ENCODE assay signal across 8 mouse cellular contexts in genomic region chrX:85048141-85049110, GRCm38 (mm10).
DNase-seq lines count a peak whose midpoint lies in the region; ATAC-seq and TF ChIP-seq lines count a peak whose summit lies in the region.

No protein-coding gene starts in this region.

- no peaks in the 10 kb centered on the region for H3K4me1 ChIP-seq in CH12.LX (ENCODE audit: control insufficient read depth in 1 of 2, insufficient read depth in 2 of 2)
- H3K4me1 ChIP-seq in forebrain, embryonic 14.5 days (ENCODE audit: control insufficient read depth, insufficient read depth, low read length), result no peaks in the 10 kb centered on the region
- no peaks in the 10 kb centered on the region for H3K4me1 ChIP-seq in lung, adult 2 months (ENCODE audit: control insufficient read depth, insufficient read depth, low read length)
- no peaks in the 10 kb centered on the region for H3K4me1 ChIP-seq in olfactory bulb, adult 2 months (ENCODE audit: control insufficient read depth, insufficient read depth, low read length)

- no peak for TF ChIP-seq CTCF in CH12.LX (conservative IDR thresholded peaks at IDR 0.05 in 1 of 2, IDR thresholded peaks at IDR 0.05 in 1 of 2; ENCODE audit: low read depth in 2 of 2, low read length in 2 of 2)
- no peak for TF ChIP-seq CTCF in lung, adult 2 months (IDR thresholded peaks at IDR 0.05; ENCODE audit: insufficient read depth, low read length)
- no peak for TF ChIP-seq CTCF in olfactory bulb, adult 2 months (IDR thresholded peaks at IDR 0.05; ENCODE audit: insufficient read depth, low read depth, low read length)

- peak overlapping the region; percentile 62 for H3K4me2 ChIP-seq in CH12.LX (ENCODE audit: insufficient read depth, low read depth, poor library complexity, severe bottlenecking)
- H3K4me2 ChIP-seq in forebrain, embryonic 14.5 days (ENCODE audit: low read length), result peak overlapping the region; percentile 60

- intact Hi-C loops in heart, postnatal 14 days (cut with DNase I), result no loop called here

- no peak for TF ChIP-seq RAD21 in CH12.LX (IDR thresholded peaks at IDR 0.05; ENCODE audit: low read depth, low read length)

- ATAC-seq in forebrain, embryonic 14.5 days, result peak; percentile 95

- 35% methylated on average over 44 of the region's 47 CpGs for WGBS in forebrain, embryonic 14.5 days
- 30% methylated on average over 47 of the region's 47 CpGs for WGBS in lung, adult 2 months
- WGBS in olfactory bulb, adult 2 months, result 12% methylated on average over 47 of the region's 47 CpGs

- peak overlapping the region; percentile 23 to 61 (median 56) for H3K4me3 ChIP-seq in CH12.LX (replicated peaks in 1 of 3; ENCODE audit: low read depth in 2 of 3, low read length in 2 of 3, poor library complexity in 1 of 3)
- peak overlapping the region; percentile 47 for H3K4me3 ChIP-seq in forebrain, embryonic 14.5 days (ENCODE audit: low read depth, low read length)
- H3K4me3 ChIP-seq in lung, adult 2 months (replicated peaks; ENCODE audit: extremely low read depth, low read depth, low read length), result peak overlapping the region; percentile 74
- peak overlapping the region; percentile 81 for H3K4me3 ChIP-seq in olfactory bulb, adult 2 months (ENCODE audit: insufficient read depth, low read depth, low read length)

- in situ Hi-C loops in CH12.LX (cut with MboI; ENCODE audit: low pct_ligation_motif_present, low pct_unique_long_range_greater_than_20kb, low sequenced_read_pairs), result no loop called here

- peak overlapping the region; percentile 36; the same call in 1 of the 2 replicates for H3K9ac ChIP-seq in CH12.LX (ENCODE audit: insufficient read depth, low read depth)
- peak overlapping the region; percentile 66 for H3K9ac ChIP-seq in forebrain, embryonic 14.5 days (ENCODE audit: low read length)

- TF ChIP-seq POLR2A in CH12.LX (IDR thresholded peaks at IDR 0.05; ENCODE audit: low read depth, low read length), result no peak
- TF ChIP-seq POLR2A in lung, adult 2 months (IDR thresholded peaks at IDR 0.05; ENCODE audit: borderline replicate concordance, extremely low read depth, low read depth, low read length), result peak; percentile 30; the same call in 1 of the 2 replicates
- no peak for TF ChIP-seq POLR2A in olfactory bulb, adult 2 months (IDR thresholded peaks at IDR 0.05; ENCODE audit: insufficient read depth, low read depth, low read length)

- H3K36me3 ChIP-seq in CH12.LX (replicated peaks in 1 of 2; ENCODE audit: control insufficient read depth in 1 of 2, insufficient read depth in 1 of 2, low read length in 1 of 2), result no peaks in the 10 kb centered on the region
- H3K36me3 ChIP-seq in forebrain, embryonic 14.5 days (ENCODE audit: control insufficient read depth, insufficient read depth, low read length), result no peaks in the 10 kb centered on the region

- no peak overlapping the region for H3K27ac ChIP-seq in CH12.LX (ENCODE audit: insufficient read depth, low read depth)
- H3K27ac ChIP-seq in forebrain, embryonic 14.5 days (ENCODE audit: low read depth, low read length), result no peak overlapping the region
- H3K27ac ChIP-seq in olfactory bulb, adult 2 months (ENCODE audit: insufficient read depth, low read depth, low read length), result peak overlapping the region; percentile 70

- dilution Hi-C loops in CH12.LX (cut with MboI; ENCODE audit: extremely low pct_ligation_motif_present, extremely low pct_unique_long_range_greater_than_20kb, low sequenced_read_pairs), result no loop called here

- no peaks in the 10 kb centered on the region for H3K27me3 ChIP-seq in CH12.LX (replicated peaks)
- no peaks in the 10 kb centered on the region for H3K27me3 ChIP-seq in forebrain, embryonic 14.5 days (replicated peaks; ENCODE audit: control insufficient read depth, insufficient read depth, low read length)

- H3K79me2 ChIP-seq in CH12.LX (replicated peaks; ENCODE audit: control insufficient read depth, extremely low read depth, insufficient read depth, poor library complexity, severe bottlenecking), result no peaks in the 10 kb centered on the region

- peak; percentile 37 for DNase-seq in CH12.LX (ENCODE audit: extremely low read depth)
- peak; percentile 31 for DNase-seq in cerebellum, adult 11 months
- peak; percentile 44 for DNase-seq in forebrain, embryonic 14.5 days (ENCODE audit: low spot score)
- DNase-seq in heart, postnatal 14 days, result peak; percentile 62 to 65
- peak; percentile 45 to 80 for DNase-seq in kidney, postnatal 36 days
- DNase-seq in lung, adult 2 months, result peak; percentile 53
- peak; percentile 12 for DNase-seq in thymus, postnatal 0 days (ENCODE audit: low spot score)

- no peaks in the 10 kb centered on the region for H3K9me3 ChIP-seq in CH12.LX (replicated peaks; ENCODE audit: low read length)
- H3K9me3 ChIP-seq in forebrain, embryonic 14.5 days (replicated peaks; ENCODE audit: control insufficient read depth, low read length), result no peaks in the 10 kb centered on the region

- TF ChIP-seq EP300 in CH12.LX (IDR thresholded peaks at IDR 0.05; ENCODE audit: low read length), result no peak

TF ChIP-seq in CH12.LX, 34 proteins besides CTCF, POLR2A, EP300 and RAD21:
- TF ChIP-seq E2F4 (IDR thresholded peaks at IDR 0.05; ENCODE audit: insufficient replicate concordance, low read depth, low read length) (no peak), PAX5 (IDR thresholded peaks at IDR 0.05; ENCODE audit: low read length) (no peak), POLR2AphosphoS2 (IDR thresholded peaks at IDR 0.05; ENCODE audit: low read depth, low read length) (no peak), USF1 (IDR thresholded peaks at IDR 0.05; ENCODE audit: low read depth, low read length) (no peak), UBTF (IDR thresholded peaks at IDR 0.05; ENCODE audit: low read depth, low read length) (no peak), HCFC1 (IDR thresholded peaks at IDR 0.05; ENCODE audit: low read depth, low read length) (no peak), MYC (IDR thresholded peaks at IDR 0.05; ENCODE audit: low read depth, low read length) (no peak), ZMIZ1 (IDR thresholded peaks at IDR 0.05; ENCODE audit: low read depth, low read length) (no peak), SMC3 (IDR thresholded peaks at IDR 0.05; ENCODE audit: low read depth, low read length) (no peak), NRF1 (IDR thresholded peaks at IDR 0.05; ENCODE audit: low read depth, low read length) (no peak), TCF12 (IDR thresholded peaks at IDR 0.05; ENCODE audit: low read depth, low read length) (no peak), NELFE (IDR thresholded peaks at IDR 0.05; ENCODE audit: low read depth, low read length) (no peak)

Comparison
In these comparisons a context has a peak if more than half of its experiments do, and no peak if none do; other contexts are left out.
1. DNase-seq: peak in every context shown above with its lines; median percentile 64 in heart, postnatal 14 days; 62 in kidney, postnatal 36 days; 53 in lung, adult 2 months; 44 in forebrain, embryonic 14.5 days; 37 in CH12.LX; 31 in cerebellum, adult 11 months; 12 in thymus, postnatal 0 days.